Mouse (Mus musculus) Muller cell, postnatal 12 days (primary cell): ENCODE results near the gene Myo1e.
A peak's percentile ranks its signal among the peaks of the same experiment; 100 is the strongest.

Source experiments
- DNase-seq: peaks from one replicate; pipeline ENCODE4 v3.0.0-alpha.2; 2015; ENCODE audit errors: inconsistent ontology term

The Myo1e gene

GRCm38 (mm10) chr9:70356254-70356653 is 149.1 kb downstream of the Myo1e start:
- DNase-seq: no peak

GRCm38 (mm10) chr9:70359402-70360131 is 152.4 kb downstream of the Myo1e start:
- no peak for DNase-seq

GRCm38 (mm10) chr9:70364741-70365140 is 157.6 kb downstream of the Myo1e start:
- no peak for DNase-seq

GRCm38 (mm10) chr9:70365915-70366314 is 158.8 kb downstream of the Myo1e start:
- no peak for DNase-seq

- DNase-seq: no peak
Measured at GRCm38 (mm10) chr9:70366898-70367297, 159.7 kb downstream of the Myo1e start.

GRCm38 (mm10) chr9:70371638-70372037 is 164.5 kb downstream of the Myo1e start:
- DNase-seq: no peak

- DNase-seq: no peak
Measured at GRCm38 (mm10) chr9:70379502-70380467, 172.6 kb downstream of the Myo1e start.

- DNase-seq: no peak
Measured at GRCm38 (mm10) chr9:70382091-70382490, 174.9 kb downstream of the Myo1e start.

GRCm38 (mm10) chr9:70383750-70384149 is 176.6 kb downstream of the Myo1e start:
- no peak for DNase-seq

GRCm38 (mm10) chr9:70384494-70384893 is 177.3 kb downstream of the Myo1e start:
- no peak for DNase-seq

- DNase-seq: no peak
Measured at GRCm38 (mm10) chr9:70384958-70385728, 178.0 kb downstream of the Myo1e start.

- DNase-seq: no peak
Measured at GRCm38 (mm10) chr9:70387410-70388119, 180.4 kb downstream of the Myo1e start.

GRCm38 (mm10) chr9:70389548-70389947 is 182.4 kb downstream of the Myo1e start:
- peak; percentile 76 for DNase-seq

GRCm38 (mm10) chr9:70391042-70391441 is 183.9 kb downstream of the Myo1e start:
- DNase-seq: no peak

GRCm38 (mm10) chr9:70391660-70392562 is 184.8 kb downstream of the Myo1e start:
- DNase-seq: no peak

GRCm38 (mm10) chr9:70392563-70392907 is 185.4 kb downstream of the Myo1e start:
- peak; percentile 43 for DNase-seq

- no peak for DNase-seq
Measured at GRCm38 (mm10) chr9:70395617-70396016, 188.5 kb downstream of the Myo1e start.

GRCm38 (mm10) chr9:70396083-70396482 is 188.9 kb downstream of the Myo1e start:
- no peak for DNase-seq

- DNase-seq: no peak
Measured at GRCm38 (mm10) chr9:70401937-70402539, 194.9 kb downstream of the Myo1e start.

GRCm38 (mm10) chr9:70406596-70406995 is 199.4 kb downstream of the Myo1e start:
- DNase-seq: no peak
